Mouse (Mus musculus) heart, embryonic 14.5 days (tissue): ENCODE data around the gene Hmg20a. TPM values are rescaled to one million over a fixed set of nuclear protein-coding genes. Genes with fewer than 3 reads are reported as not detected.

Source experiments
- ATAC-seq: fragments of 200-750 bp; cut with Nextera tagmentation; 2 replicates; pipeline ENCODE4 v1.8.0; 2017; ENCODE audit warnings: low read depth, moderate TSS enrichment; ENCODE audit not compliant: insufficient number of reproducible peaks, insufficient read depth, low FRiP score
- H3K27ac ChIP-seq, 2 experiments: fragments of 200-500 bp in 1 of 2; fragments of 300-500 bp in 1 of 2; sonication (generic) in 1 of 2; replicated peaks in 1 of 2; 2 replicates each; pipeline ENCODE4 v1.5.1; 2012 to 2014; ENCODE audit warnings: low read depth in 2 of 2, low read length in 2 of 2, control low read depth in 1 of 2, mild to moderate bottlenecking in 1 of 2, mixed read lengths in 1 of 2; ENCODE audit not compliant: control insufficient read depth in 1 of 2, insufficient read depth in 1 of 2
- H3K27me3 ChIP-seq: fragments of 300-500 bp; sonication (generic); 2 replicates; pipeline ENCODE4 v1.6.1; 2014; ENCODE audit warnings: mild to moderate bottlenecking, low read length, control low read depth; ENCODE audit not compliant: control insufficient read depth, insufficient read depth
- H3K36me3 ChIP-seq: fragments of 300-500 bp; sonication (generic); 2 replicates; pipeline ENCODE4 v1.6.1; 2014; ENCODE audit warnings: mild to moderate bottlenecking, control low read depth, low read length, mixed read lengths; ENCODE audit not compliant: control insufficient read depth, insufficient read depth
- H3K4me1 ChIP-seq, 2 experiments: fragments of 200-500 bp in 1 of 2; fragments of 300-500 bp in 1 of 2; sonication (generic) in 1 of 2; 2 replicates each; pipeline ENCODE4 v1.6.1; 2012 to 2014; ENCODE audit warnings: low read length in 2 of 2, control low read depth in 1 of 2, mixed read lengths in 1 of 2; ENCODE audit not compliant: control insufficient read depth in 2 of 2, insufficient read depth in 2 of 2
- H3K4me2 ChIP-seq: fragments of 300-500 bp; sonication (generic); 2 replicates; pipeline ENCODE4 v1.6.1; 2014; ENCODE audit warnings: mild to moderate bottlenecking, low read length
- H3K4me3 ChIP-seq, 2 experiments: fragments of 200-500 bp in 1 of 2; fragments of 300-500 bp in 1 of 2; sonication (generic) in 1 of 2; 2 replicates each; pipeline ENCODE4 v1.5.1; 2012 to 2014; ENCODE audit warnings: low read length in 2 of 2, mild to moderate bottlenecking in 2 of 2, control low read depth in 1 of 2, low read depth in 1 of 2, moderate library complexity in 1 of 2; ENCODE audit not compliant: control insufficient read depth in 1 of 2, insufficient read depth in 1 of 2
- H3K9ac ChIP-seq: fragments of 300-500 bp; sonication (generic); 2 replicates; pipeline ENCODE4 v1.6.1; 2014; ENCODE audit warnings: mild to moderate bottlenecking, low read length
- H3K9me3 ChIP-seq: fragments of 300-500 bp; sonication (generic); 2 replicates; pipeline ENCODE4 v1.6.1; 2016; ENCODE audit warnings: low read length, control low read depth; ENCODE audit not compliant: control insufficient read depth
- WGBS: fragments of 180-500 bp; shearing (Covaris S2); extraction: QIAGEN DNeasy Blood & Tissue Kit; methylation state at CpG from one replicate; pipeline ENCODE4 v1.1.7; 2014; 5-methylcytosine and 5-hydroxymethylcytosine counted together
- polyA plus RNA-seq: library from polyadenylated mRNA; unstranded; fragments of >200 nt; fragmentation: Nextera tagmentation; extraction: Ambion mirVana; gene quantifications from 2 replicates; pipeline ENCODE4 v1.2.1, GENCODE M21; 2014

Hmg20a gene
- polyA plus RNA-seq, 1 experiment from 2014 or later = 58.5 TPM

DNA sequence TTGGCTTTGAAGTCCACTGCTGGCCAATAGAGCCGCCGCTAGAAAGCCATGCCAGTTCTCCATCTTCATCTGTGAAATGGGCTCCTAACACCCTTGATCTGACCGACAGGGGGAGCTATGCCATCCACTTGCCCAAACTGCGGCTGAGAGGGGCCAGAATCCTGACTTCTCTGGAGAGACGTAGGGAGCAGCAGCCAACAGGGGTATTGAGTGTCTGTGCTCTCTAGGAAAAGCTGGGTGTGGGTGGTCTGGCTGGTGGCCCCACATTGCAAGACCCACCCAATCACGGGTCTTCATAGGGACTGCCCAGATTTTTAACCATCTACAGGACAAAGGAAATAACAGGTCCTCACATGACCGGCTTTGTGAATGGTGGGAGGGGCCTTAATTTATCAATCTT is 116.3 kb downstream of the Hmg20a start:
- H3K27me3 ChIP-seq = no peaks in the 10 kb centered on the region
- no peak overlapping the region for H3K4me2 ChIP-seq
- H3K4me3 ChIP-seq = no peak overlapping the region
- no peaks in the 10 kb centered on the region for H3K36me3 ChIP-seq
- peak overlapping the region in 1 of 2 experiments; percentile 49; a peak in 1 of 4 replicates for H3K27ac ChIP-seq
- no peak overlapping the region for H3K9ac ChIP-seq
- no peak for ATAC-seq
- peaks cover 11 to 14% of the 10 kb centered on the region in 2 experiments for H3K4me1 ChIP-seq
- 53% methylated on average over 7 of the region's 7 CpGs for WGBS
- H3K9me3 ChIP-seq = no peaks in the 10 kb centered on the region

DNA sequence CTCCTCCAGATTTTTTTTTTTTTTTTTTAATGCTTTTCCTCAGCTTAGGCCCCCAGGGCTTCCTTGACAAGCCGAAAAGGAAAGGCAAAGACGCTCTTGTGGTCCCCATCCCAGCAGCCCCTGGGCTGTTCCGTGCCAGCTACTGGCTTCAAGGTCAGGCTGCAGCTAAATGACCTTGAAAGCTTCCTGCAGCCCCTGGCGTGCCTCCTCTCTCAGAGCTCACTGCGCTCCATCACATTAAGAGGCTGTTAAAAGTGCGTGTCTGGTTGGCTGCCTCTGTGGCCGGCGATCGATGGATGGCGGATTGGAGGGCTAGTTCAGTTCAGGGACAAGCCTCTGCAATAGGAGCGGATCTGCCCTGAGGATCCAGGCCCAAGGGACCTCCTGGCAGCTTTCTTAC is 117.0 kb downstream of the Hmg20a start:
- H3K4me2 ChIP-seq = peak overlapping the region; percentile 45
- H3K36me3 ChIP-seq = no peaks in the 10 kb centered on the region
- H3K4me1 ChIP-seq = peaks cover 11 to 14% of the 10 kb centered on the region in 2 experiments
- H3K9me3 ChIP-seq = no peaks in the 10 kb centered on the region
- 18% methylated on average over 11 of the region's 11 CpGs for WGBS
- no peaks in the 10 kb centered on the region for H3K27me3 ChIP-seq
- H3K27ac ChIP-seq = peak overlapping the region; percentile 49 to 54; a peak in 3 of 4 replicates
- no peak for ATAC-seq
- no peak overlapping the region; the same call in 1 of the 2 replicates for H3K9ac ChIP-seq
- H3K4me3 ChIP-seq = no peak overlapping the region

DNA sequence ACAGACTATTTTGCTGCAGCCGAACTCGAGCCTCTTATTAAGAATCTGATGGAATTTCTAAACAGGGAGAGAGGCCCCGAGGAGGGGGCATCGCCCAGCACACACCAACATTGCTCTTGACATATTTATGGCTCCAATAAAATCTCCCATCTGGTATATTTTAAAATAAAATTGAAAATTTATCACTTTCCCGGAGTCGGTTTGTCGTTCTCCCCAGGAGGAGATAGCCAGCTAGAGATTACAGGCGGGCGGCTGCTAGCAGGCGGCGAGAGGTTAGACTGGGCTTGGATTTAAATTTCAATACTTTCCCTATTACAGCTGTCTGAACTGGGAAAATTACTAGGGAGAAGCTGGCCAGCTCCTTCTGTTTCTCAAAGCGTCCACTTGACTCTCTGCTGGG is 121.6 kb downstream of the Hmg20a start:
- H3K4me2 ChIP-seq = no peak overlapping the region
- WGBS = 47% methylated on average over 12 of the region's 12 CpGs

DNA sequence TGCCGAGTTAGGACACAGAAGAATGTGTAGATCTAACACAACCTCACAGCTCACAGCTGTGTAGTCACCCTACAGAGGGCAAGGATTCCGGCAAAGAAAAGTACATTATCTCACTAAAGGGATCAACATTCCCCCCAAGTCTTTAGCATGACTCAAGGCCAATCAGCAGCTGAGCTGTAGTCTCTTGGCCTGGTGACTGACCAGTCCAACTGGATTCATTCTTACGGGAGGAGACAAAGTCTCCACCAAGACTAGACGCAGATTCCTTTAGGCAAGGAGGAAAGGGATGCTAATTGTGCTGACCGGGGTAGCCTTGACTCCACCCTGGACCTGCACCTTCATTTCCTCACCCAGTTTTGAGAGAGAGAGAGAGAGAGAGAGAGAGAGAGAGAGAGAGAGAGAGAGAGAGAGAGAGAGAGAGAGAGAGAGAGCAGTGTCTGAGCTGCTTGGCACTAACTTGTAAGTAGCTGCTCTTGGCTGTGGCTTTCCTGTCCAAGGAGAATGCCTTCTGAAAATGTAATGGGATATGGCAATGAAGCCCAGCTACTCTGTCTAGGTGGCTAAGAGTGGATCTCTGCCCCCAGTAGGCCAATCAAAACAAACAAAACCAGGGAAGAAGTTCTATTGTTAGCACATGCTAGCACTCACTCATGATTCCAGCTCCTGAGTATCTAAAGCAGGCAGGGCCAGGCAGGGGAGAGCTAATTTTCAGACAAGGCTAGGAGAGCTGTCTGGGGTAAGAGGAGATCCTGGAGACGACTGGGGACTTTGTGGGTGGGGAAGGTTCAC is 126.5 kb downstream of the Hmg20a start:
- ATAC-seq = no peak
- no peaks in the 10 kb centered on the region for H3K27me3 ChIP-seq
- H3K4me3 ChIP-seq = no peak overlapping the region
- 0 out of 2 replicates have a peak overlapping the region, but pooled peaks have one; percentile 8 for H3K9ac ChIP-seq
- no peak overlapping the region for H3K4me2 ChIP-seq
- H3K9me3 ChIP-seq = no peaks in the 10 kb centered on the region
- 50% methylated on average over 6 of the region's 6 CpGs for WGBS
- H3K4me1 ChIP-seq = peaks cover 9 to 15% of the 10 kb centered on the region in 2 experiments
- H3K27ac ChIP-seq = peak overlapping the region; percentile 9 to 55; a peak in 3 of 4 replicates
- H3K36me3 ChIP-seq = no peaks in the 10 kb centered on the region

More for the DNA sequence above, 121.6 kb downstream of the Hmg20a start:
- Histone ChIP-seq H3K4me3 (no peak overlapping the region), H3K9me3 (no peaks in the 10 kb centered on the region), H3K27me3 (no peaks in the 10 kb centered on the region), H3K36me3 (no peaks in the 10 kb centered on the region), H3K4me1 (peaks cover 8 to 15% of the 10 kb centered on the region in 2 experiments), H3K27ac (no peak overlapping the region), H3K9ac (no peak overlapping the region)
- no peak for ATAC-seq

Other genes starting within 250 kb of the Hmg20a start
- 18.8 and 22.4 TPM in 2 replicates for gene Peak1, start 542 bp upstream of the Hmg20a start, polyA plus RNA-seq